Mouse (Mus musculus) lung, postnatal 14 days (tissue): ENCODE measurements around the gene Cpne4.

Experiments
- DNase-seq: peaks from one replicate; pipeline ENCODE4 v3.0.0; 2021

Gene Cpne4

DNA sequence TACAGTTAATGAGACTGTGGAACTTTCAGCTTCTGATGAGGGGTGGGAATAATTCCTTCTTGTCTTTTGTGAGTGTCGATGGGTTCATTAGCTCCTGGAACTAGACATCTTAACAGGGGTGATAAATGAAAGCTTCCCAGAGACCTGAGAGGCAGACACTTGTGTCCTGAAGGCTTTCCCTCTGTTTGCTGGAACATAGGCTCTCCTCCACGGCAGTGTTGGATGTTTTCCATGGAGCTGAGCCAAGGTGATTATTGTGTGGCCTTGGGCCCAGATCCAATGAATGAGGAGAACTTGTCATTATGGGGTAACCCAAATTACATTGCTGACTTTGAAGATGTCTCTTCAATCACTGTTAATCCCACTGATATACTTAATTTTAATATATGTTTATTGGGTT lies 146.1 kb downstream of the Cpne4 start:
- peak; percentile 7 for DNase-seq

DNA sequence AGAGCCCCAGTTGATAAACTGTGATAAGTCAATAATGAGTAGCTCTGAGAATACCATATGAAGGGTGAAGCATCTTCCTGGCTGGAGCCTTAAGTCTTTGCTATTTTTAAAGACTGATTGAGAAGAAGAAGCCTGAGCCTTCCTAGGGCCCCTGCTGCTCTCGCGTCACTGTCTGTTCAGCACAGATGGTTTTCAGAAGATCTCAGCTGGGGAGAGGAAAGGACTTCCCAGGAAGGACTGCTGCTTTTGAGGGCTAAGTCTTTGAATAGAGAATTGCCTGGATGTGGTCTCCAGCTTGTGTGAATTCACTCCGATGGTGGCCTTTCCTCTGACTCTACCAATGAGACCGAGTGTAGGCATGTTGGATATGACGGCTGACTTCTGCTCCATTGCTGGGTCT lies 163.7 kb downstream of the Cpne4 start:
- DNase-seq = no peak

DNA sequence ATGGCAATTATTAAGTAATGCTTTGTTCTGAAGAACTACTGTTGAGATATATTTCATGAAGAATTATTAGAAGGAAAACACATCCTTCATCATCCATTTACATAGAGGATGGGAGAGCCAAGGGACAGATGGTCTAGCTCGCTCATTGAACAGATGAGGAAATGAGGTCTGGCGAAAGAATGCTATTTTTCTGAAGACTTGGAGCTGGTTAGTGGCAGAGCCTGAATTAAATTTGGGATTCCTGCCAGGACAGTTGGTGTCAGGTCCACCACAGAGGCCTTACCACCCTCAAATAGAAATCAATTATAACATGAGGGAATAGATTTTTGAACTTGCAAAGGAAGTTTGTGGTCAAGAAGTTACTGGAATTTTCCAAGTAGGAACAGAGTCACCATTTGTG lies 178.2 kb downstream of the Cpne4 start:
- no peak for DNase-seq

DNA sequence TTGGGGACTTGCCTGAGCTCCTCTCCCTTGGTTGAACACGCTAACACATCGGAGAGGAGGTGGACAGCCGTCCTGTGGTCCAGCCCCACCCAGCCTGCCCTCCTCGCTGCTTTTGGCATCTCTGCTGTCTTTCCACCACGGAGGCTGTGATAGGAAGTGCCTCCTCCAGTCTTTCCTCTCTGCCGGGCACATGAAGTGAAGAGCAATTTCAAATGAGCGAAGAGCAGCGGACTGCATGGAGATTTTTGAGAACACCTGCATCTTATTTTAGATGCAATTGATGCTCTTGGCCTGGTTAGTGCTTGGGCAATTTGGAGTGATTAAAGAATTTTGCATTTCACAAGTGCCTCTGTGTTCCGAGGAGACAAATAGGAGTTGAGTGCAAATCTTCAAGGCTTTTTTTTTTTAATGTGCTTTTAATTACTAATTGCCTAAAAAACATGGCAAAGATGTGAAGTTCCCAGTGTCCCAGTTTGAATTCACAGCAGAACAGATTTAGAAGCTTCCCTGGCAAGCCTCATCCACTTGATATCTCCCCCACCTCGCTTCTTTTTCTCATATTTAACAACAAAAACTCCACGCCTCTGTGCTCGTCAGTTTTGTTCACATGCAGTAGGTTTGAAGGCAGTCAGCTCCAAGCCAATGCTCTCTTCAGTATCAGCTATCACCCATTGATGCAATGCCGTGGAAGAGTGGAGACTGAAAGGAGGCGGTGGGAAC lies 195.7 kb downstream of the Cpne4 start:
- no peak for DNase-seq

DNA sequence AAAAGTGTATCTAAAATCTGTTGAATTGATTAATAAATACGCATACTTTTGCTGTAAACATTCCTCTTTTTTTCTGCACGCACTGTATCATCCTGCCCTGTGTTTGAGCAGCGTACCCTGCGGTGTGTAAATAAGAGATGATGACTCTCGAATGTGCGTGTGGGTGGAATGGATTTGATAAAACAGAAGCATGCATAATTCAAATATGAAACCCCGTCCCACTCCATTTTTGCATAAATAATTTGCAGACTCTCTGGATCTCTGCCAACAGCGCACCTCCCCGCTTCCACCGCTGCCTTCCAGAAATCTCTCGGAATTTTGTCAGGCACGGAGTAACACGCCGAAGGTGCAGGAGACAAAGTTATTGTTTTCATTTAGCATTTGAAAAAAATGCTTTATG lies 208.4 kb downstream of the Cpne4 start:
- no peak for DNase-seq

DNA sequence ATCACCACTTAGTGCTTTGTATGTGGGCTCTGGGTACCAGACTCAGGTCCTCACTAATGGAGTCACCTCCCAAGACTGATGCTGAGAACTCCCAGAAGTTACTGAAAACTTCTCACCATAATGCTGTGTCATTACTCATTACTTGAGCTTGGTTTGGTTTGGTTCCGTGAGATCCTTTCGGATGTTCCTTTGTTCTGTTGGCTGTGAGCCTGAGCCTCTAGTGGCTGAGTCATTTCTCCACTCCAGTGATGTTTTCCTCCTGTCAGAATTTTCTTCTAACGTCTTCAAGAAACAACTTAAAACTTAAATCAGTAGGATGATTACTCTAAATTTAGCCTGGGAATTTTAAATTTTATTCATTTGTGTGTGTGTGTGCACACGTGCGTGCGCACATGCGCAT lies 212.9 kb downstream of the Cpne4 start:
- no peak for DNase-seq

DNA sequence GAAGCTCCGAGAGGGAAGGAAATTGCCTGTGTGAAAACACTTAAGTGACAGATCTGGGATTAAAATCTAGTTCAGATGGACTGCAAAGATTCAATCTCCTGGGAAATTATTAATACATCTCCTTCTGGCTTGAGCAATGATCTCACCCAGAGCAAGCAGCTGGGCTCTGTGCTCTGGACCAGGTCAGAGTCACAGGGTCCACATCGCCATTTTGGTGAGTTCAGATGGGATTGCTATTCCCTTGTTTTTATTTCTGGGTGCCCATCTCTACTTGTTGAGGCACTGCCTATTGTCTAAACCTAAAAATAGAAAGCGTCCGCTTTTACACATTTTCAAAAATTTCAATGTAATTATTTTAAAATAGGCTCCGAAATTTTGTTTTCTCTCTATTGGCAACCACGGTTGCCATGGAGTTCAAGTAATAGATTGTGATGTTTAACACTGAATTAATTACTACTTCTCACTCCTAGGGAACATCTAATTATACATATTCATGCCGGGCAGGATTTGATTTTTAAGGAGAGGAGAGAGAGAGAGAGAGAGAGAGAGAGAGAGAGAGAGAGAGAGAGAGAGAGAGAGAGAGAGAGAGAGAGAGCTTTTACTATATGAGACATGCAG lies 229.2 kb downstream of the Cpne4 start:
- DNase-seq = no peak

DNA sequence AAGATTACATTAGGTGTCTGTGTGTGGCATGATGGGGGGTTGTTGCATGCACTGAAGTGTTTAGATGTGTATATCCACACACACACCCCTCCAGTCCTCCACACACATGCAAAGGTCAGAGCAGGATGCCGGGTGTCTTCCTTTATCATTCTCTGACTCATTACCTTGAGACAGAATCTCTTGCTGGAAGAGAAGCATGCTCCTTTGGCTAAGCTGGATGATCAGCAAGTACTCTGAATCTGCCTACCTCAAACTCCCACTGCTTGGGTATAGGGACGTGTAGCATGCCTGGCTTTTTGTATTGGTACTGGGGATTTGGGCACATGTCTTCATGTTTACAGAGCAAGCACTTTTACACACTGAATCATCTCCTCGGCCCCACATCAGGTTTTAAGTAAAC lies 230.0 kb downstream of the Cpne4 start:
- DNase-seq = no peak

GRCm38 (mm10) chr9:104777780-104778179 lies 230.7 kb downstream of the Cpne4 start:
- no peak for DNase-seq

DNA sequence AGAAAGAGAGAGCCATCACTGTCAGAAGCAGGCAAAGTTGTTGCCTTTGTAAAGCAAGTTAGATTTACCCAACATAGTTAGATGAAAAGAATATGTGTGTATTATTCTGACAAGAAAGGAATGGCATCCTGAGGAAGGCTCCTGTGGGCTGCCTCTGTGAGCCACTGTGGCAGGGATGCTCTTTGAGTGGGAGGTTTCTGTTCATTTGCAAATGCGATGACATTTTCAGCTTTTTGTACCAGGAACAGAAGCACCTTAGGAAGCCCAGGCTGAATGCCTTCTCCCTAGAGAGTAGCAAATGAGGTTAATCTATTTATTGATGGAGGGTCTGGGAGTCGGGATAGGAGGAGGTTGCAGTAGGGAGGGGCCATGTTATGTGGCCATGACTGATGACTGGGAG lies 249.5 kb downstream of the Cpne4 start:
- DNase-seq = no peak

DNA sequence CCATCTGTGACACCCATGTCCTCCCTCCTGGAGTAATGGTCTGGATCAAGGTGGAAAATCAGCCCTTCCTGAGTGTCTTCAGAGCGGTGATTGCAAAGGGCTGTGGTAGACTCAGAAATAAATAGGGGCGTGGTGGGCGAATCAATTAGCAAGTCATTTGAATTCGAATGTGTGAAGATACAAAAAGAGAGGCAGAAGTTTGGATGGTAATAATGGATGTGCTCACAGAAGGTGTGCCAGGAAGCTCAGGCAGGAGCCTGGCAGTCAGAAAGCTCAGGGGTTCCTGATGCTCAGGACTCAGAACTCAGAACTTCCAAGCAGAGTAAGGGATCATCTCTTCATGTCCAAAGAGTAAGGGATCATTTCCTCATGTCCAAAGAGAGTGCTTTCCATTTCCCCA lies 257.7 kb downstream of the Cpne4 start:
- DNase-seq = no peak

GRCm38 (mm10) chr9:104814681-104815080 lies 267.6 kb downstream of the Cpne4 start:
- DNase-seq = no peak

GRCm38 (mm10) chr9:104828646-104829045 lies 281.6 kb downstream of the Cpne4 start:
- no peak for DNase-seq

GRCm38 (mm10) chr9:104832934-104833539 lies 286.0 kb downstream of the Cpne4 start:
- DNase-seq = no peak

DNA sequence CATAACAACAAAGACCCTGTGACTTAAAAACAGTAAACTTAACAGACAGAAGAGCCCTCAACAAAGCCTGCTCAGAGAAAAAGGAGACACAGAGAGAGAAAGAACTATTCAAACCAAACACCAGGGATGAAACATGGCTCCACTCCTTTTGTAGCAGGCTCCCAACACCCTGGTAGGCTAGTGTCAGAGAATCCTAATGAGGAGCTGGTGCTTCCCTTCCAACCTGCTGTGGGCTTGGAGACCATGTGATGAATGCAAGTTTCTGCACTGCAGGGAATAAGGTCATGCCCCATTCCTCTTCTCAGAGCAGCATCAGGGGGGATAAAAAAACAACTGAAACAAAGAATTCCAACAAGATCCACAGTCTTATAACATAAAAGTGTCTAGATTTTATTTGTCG lies 290.8 kb downstream of the Cpne4 start:
- no peak for DNase-seq

- DNase-seq = no peak
Measured at GRCm38 (mm10) chr9:104841278-104841677, 294.2 kb downstream of the Cpne4 start.

GRCm38 (mm10) chr9:104845226-104845930 lies 298.3 kb downstream of the Cpne4 start:
- no peak for DNase-seq

DNA sequence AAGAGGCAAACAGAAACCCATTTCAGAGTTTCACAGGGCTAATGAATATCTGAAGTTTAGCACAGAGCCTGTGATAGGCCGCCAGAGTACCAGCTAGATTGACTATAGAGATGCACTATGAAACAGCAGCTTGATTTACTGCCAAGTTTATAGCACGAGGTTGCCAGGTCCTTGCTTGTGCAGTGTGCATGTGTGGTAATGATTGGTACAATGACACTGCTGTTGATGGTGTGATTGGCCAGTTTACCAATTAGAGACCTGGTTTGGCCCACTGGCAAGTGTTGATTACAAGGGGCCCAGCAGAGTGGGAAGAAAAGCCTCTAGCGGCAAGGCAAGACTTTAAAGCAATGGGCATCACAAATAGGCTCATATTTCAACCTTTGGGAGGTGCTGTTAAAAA lies 306.6 kb downstream of the Cpne4 start:
- no peak for DNase-seq

DNA sequence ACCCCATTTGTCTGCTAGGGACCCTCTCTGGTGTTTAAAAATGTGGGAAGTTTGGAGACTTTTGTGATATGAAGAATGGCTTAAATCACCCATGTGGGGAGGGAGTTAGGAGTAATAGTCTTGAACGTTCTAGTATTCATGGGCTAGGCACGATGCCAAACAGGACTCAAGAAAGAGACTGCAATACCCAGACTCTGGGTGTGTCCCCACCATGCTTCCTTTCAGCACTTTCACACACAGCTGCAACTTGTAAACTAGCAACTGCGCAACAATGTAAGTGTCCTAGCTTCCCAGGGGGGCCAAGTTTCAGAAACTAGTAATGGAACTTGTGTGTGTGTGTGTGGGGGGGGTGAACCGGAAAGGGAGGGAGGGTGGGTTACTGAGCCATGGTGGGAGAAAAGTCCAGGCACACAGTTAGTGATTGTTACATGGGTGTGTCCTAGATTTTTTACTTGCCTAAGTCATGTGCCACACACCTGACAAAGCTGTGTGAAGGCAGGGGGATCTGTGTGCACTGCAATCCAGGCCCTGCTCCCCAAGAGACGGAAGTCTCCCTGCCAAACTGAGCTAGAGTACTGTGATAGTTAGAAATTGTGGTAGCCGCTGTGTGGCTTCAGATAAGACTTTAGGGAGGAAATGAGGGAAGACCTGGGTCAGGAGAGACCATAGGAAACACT lies 307.3 kb downstream of the Cpne4 start:
- DNase-seq = peak; percentile 53

DNA sequence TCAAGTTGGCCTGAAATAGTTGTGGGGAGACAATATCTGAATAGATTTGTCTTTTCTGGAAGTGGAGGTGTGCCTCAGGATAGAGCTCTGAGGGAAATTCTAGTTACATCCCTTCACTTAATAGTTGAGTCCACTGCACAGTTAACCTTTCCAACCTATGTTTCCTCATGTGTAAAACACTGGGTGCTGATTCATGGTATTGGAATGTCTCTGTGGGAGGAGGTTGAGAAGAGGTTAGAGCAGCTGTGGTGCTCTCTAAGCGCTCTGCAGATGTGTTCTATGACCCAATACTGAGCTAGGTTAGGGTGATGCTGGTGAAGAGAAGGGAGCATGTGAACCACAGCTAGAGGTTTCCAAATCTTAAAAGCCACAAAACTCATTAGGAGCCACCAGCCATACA lies 318.7 kb downstream of the Cpne4 start:
- no peak for DNase-seq

- DNase-seq = no peak
Measured at GRCm38 (mm10) chr9:104872586-104872985, 325.5 kb downstream of the Cpne4 start.

- DNase-seq = no peak
Measured at GRCm38 (mm10) chr9:104874157-104874556, 327.1 kb downstream of the Cpne4 start.

DNA sequence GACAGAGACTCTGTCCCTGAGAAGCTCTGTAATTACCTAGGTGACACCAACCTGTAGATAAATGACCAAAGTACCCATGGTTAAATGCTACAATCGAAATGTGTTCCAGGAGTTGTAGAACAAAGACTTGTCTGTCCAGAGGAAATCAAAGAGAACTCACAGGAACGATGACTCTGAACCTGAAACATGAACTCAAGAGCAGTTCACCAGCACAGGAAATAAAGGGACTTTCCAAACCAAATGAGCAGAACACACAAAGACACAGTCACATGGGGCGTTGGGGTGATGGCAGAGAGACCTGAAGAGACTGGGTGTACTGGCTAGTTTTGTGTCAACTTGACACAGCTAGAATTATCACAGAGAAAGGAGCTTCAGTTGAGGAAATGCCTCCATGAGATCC lies 329.9 kb downstream of the Cpne4 start:
- DNase-seq = no peak
